Mouse (Mus musculus) megakaryocyte-erythroid progenitor cell, adult 5 weeks (primary cell): ENCODE results near the gene Mettl15. TPM values are rescaled to one million over a fixed set of nuclear protein-coding genes. Genes with fewer than 3 reads are reported as not detected.

ENCODE experiments used
- polyA plus RNA-seq: library from polyadenylated mRNA; stranded (reverse); fragments of >175 nt; gene quantifications from 2 replicates; pipeline ENCODE4 v1.2.3, GENCODE M21; 2012

The Mettl15 gene
- 0.65 and 1.2 TPM in 2 replicates for polyA plus RNA-seq

GRCm38 (mm10) chr2:109280600-109281340, at the start of gene Mettl15, which contains the start of gene Kif18a:
Gene Mettl15, minus strand, starts transcription at chr2:109280748.
Gene Kif18a, plus strand, starts transcription at chr2:109280738.

Other genes with a start within 250 kb of the Mettl15 start
- gene Kif18a, start within 50 bp of the Mettl15 start, polyA plus RNA-seq: 0.59 and 0.80 TPM in 2 replicates